Mouse (Mus musculus) myocyte (in vitro differentiated cells): ENCODE measurements at regions not wholly inside any gene's neighbourhood (a gene's known extent, or its start where the extent isn't known, plus 50 kb on each side); places are given as distances from the start of the nearest gene placed in this dataset.

Experiments
- H3K27me3 ChIP-seq: one replicate; pipeline ENCODE4 v1.6.1; 2011; ENCODE audit not compliant: control insufficient read depth, insufficient read depth, insufficient read length
- H3K36me3 ChIP-seq: one replicate; pipeline ENCODE4 v1.6.1; 2011; ENCODE audit not compliant: control insufficient read depth, insufficient read depth
- H3K4me2 ChIP-seq: one replicate; pipeline ENCODE4 v1.6.1; 2011; ENCODE audit warnings: low read depth, control low read depth
- H3K4me3 ChIP-seq: one replicate; pipeline ENCODE4 v1.5.1; 2011; ENCODE audit warnings: mild to moderate bottlenecking, control low read depth, moderate library complexity
- H3K79me2 ChIP-seq: one replicate; pipeline ENCODE4 v1.6.1; 2011; ENCODE audit not compliant: control insufficient read depth, insufficient read depth
- H3ac ChIP-seq: one replicate; pipeline ENCODE4 v1.6.1; 2011; ENCODE audit not compliant: control insufficient read depth, insufficient read length
- CEBPB ChIP-seq: IDR thresholded peaks from 2 replicates; pipeline ENCODE4 v1.6.1; 2011; ENCODE audit warnings: mild to moderate bottlenecking, moderate library complexity; ENCODE audit not compliant: poor library complexity, insufficient read depth, severe bottlenecking
- E2F4 ChIP-seq: IDR thresholded peaks from one replicate; pipeline ENCODE4 v1.6.1; 2011; ENCODE audit warnings: mild to moderate bottlenecking, control low read depth, moderate library complexity; ENCODE audit not compliant: insufficient read depth
- MAX ChIP-seq: IDR thresholded peaks from one replicate; pipeline ENCODE4 v1.6.1; 2011; ENCODE audit warnings: low read depth, mild to moderate bottlenecking, control low read depth
- MYOD1 ChIP-seq, 3 experiments: IDR thresholded peaks; one replicate each; pipeline ENCODE4 v1.6.1; 2011; ENCODE audit warnings: control low read depth in 2 of 3, low read depth in 2 of 3, mild to moderate bottlenecking in 2 of 3, moderate library complexity in 1 of 3; ENCODE audit not compliant: insufficient read length in 2 of 3, control insufficient read depth in 1 of 3
- MYOG ChIP-seq, 3 experiments: IDR thresholded peaks; one replicate each; pipeline ENCODE4 v1.6.1; 2011; ENCODE audit warnings: control low read depth in 2 of 3, low read depth in 2 of 3, mild to moderate bottlenecking in 2 of 3; ENCODE audit not compliant: insufficient read length in 2 of 3, control insufficient read depth in 1 of 3, insufficient read depth in 1 of 3
- POLR2A ChIP-seq: IDR thresholded peaks from one replicate; pipeline ENCODE4 v1.6.1; 2011; ENCODE audit warnings: low read depth, mild to moderate bottlenecking, control low read depth, moderate library complexity; ENCODE audit not compliant: insufficient read length
- POLR2AphosphoS2 ChIP-seq: IDR thresholded peaks from one replicate; pipeline ENCODE4 v1.6.1; 2011; ENCODE audit warnings: low read depth, control low read depth; ENCODE audit not compliant: insufficient read length
- REST ChIP-seq: IDR thresholded peaks from one replicate; pipeline ENCODE4 v1.6.1; 2011; ENCODE audit warnings: mild to moderate bottlenecking, control low read depth, moderate library complexity; ENCODE audit not compliant: insufficient read depth, insufficient read length
- SRF ChIP-seq: IDR thresholded peaks from one replicate; pipeline ENCODE4 v1.6.1; 2011; ENCODE audit warnings: low read depth; ENCODE audit not compliant: control insufficient read depth, insufficient read length
- TCF12 ChIP-seq: IDR thresholded peaks from one replicate; pipeline ENCODE4 v1.6.1; 2011; ENCODE audit warnings: mild to moderate bottlenecking, control low read depth; ENCODE audit not compliant: poor library complexity, insufficient read depth, severe bottlenecking
- TCF3 ChIP-seq: IDR thresholded peaks from one replicate; pipeline ENCODE4 v1.6.1; 2011; ENCODE audit warnings: low read depth, control low read depth; ENCODE audit not compliant: insufficient read length
- USF1 ChIP-seq: IDR thresholded peaks from one replicate; pipeline ENCODE4 v1.6.1; 2011; ENCODE audit warnings: low read depth, mild to moderate bottlenecking, control low read depth, moderate library complexity

DNA sequence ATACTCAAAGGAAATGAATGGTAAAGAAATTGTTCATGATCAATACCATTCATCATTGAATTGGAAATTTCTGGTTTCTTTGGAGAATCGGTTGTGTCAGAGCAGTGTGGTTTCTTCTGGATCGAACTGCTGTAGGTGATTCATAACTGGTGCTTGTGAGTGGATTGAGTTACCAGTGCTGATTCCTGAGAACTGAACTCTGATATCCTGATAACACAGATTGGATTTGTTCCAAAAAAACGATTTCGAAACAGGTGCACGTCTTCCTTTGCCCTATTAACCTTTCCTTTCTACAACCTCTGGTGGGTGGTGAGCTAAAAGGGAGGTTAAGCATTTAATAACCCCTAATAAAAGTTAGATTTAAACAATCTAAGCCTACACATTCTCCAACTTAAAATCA lies 569.0 kb upstream of the Robo1 start:
- Histone ChIP-seq H3K79me2 (no peaks in the 10 kb centered on the region), H3K36me3 (no peaks in the 10 kb centered on the region), H3ac (no peak overlapping the region), H3K4me3 (no peak overlapping the region), H3K4me2 (no peak overlapping the region), H3K27me3 (no peaks in the 10 kb centered on the region)
- no peak for TF ChIP-seq POLR2AphosphoS2
- TF ChIP-seq POLR2A = no peak
- TF ChIP-seq MYOD1 (IDR thresholded peaks at IDR 0.05; ENCODE audit: control insufficient read depth in 1 of 3, insufficient read length in 2 of 3, low read depth in 2 of 3) = no peak
- no peak for TF ChIP-seq SRF
- no peak for TF ChIP-seq REST
- no peak for TF ChIP-seq MAX
- no peak for TF ChIP-seq TCF3
- no peak for TF ChIP-seq TCF12
- TF ChIP-seq CEBPB = no peak

DNA sequence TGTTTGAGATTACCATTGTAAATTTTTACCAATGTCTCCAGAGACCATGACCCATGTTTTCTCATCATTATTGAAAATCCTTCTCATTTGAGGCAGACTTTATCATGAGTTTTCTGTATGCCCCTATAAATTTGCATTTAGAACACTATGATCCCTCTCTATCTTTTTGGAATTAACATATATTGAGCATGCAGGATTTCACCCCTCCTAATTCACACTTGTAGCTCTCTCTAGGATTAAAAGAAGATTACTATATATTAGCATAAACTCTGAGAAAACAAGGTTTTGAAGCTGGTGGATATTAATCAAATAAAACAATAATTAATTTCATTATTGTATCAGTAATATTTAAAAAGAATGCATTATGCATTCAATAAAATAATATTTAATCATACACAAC lies 527.2 kb upstream of the Robo1 start:
- Histone ChIP-seq H3K4me3 (no peak overlapping the region), H3K27me3 (no peaks in the 10 kb centered on the region), H3K4me2 (no peak overlapping the region), H3K79me2 (no peaks in the 10 kb centered on the region), H3ac (no peak overlapping the region), H3K36me3 (no peaks in the 10 kb centered on the region)
- no peak for TF ChIP-seq SRF
- no peak for TF ChIP-seq USF1
- TF ChIP-seq REST = no peak
- no peak for TF ChIP-seq CEBPB
- TF ChIP-seq TCF12 = no peak
- no peak for TF ChIP-seq MYOG (IDR thresholded peaks at IDR 0.05; ENCODE audit: control insufficient read depth in 1 of 3, insufficient read depth in 1 of 3, insufficient read length in 2 of 3, low read depth in 2 of 3)
- TF ChIP-seq MYOD1 (IDR thresholded peaks at IDR 0.05; ENCODE audit: control insufficient read depth in 1 of 3, insufficient read length in 2 of 3, low read depth in 2 of 3) = no peak
- no peak for TF ChIP-seq POLR2AphosphoS2
- no peak for TF ChIP-seq TCF3
- no peak for TF ChIP-seq MAX
- TF ChIP-seq POLR2A = no peak
- no peak for TF ChIP-seq E2F4

- Histone ChIP-seq H3K4me2 (no peak overlapping the region), H3K4me3 (no peak overlapping the region), H3K27me3 (no peaks in the 10 kb centered on the region), H3K79me2 (no peaks in the 10 kb centered on the region), H3K36me3 (no peaks in the 10 kb centered on the region), H3ac (no peak overlapping the region)
- no peak for TF ChIP-seq REST
- no peak for TF ChIP-seq MYOD1 (IDR thresholded peaks at IDR 0.05; ENCODE audit: control insufficient read depth in 1 of 3, insufficient read length in 2 of 3, low read depth in 2 of 3)
- no peak for TF ChIP-seq POLR2A
- TF ChIP-seq MAX = no peak
These were observed 495.3 kb upstream of the Robo1 start for GRCm38 (mm10) chr16:71812840-71813239.

DNA sequence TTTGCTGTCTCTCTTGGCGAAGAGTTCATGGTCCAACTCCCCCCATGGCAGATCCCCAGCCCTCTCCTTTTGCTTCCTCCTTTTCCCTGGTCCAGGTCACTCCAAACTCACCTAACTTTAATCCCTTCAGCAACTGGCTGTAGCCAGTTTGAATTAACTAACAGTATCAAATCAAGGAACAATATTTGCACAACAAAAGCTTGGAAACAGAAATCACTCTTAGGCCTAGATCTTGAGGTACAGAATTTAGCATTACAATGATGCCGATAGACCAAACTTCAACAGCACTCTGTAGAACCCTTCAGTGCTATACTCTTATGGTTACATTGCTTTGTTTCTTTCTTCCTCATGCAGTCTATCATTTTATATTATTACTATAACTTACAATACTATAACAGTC lies 472.8 kb upstream of the Robo1 start:
- Histone ChIP-seq H3K36me3 (no peaks in the 10 kb centered on the region), H3K27me3 (no peaks in the 10 kb centered on the region), H3K4me2 (no peak overlapping the region), H3ac (no peak overlapping the region), H3K4me3 (no peak overlapping the region), H3K79me2 (no peaks in the 10 kb centered on the region)
- TF ChIP-seq POLR2AphosphoS2 (no peak), CEBPB (no peak), POLR2A (no peak), E2F4 (no peak), MYOG (IDR thresholded peaks at IDR 0.05; ENCODE audit: control insufficient read depth in 1 of 3, insufficient read depth in 1 of 3, insufficient read length in 2 of 3, low read depth in 2 of 3) (no peak), MYOD1 (IDR thresholded peaks at IDR 0.05; ENCODE audit: control insufficient read depth in 1 of 3, insufficient read length in 2 of 3, low read depth in 2 of 3) (no peak), TCF12 (no peak), TCF3 (no peak), SRF (no peak), MAX (no peak), USF1 (no peak)

- no peaks in the 10 kb centered on the region for H3K79me2 ChIP-seq
- H3K27me3 ChIP-seq = no peaks in the 10 kb centered on the region
- no peak overlapping the region for H3K4me3 ChIP-seq
- no peak for TF ChIP-seq TCF3
- no peak for TF ChIP-seq MYOD1 (IDR thresholded peaks at IDR 0.05; ENCODE audit: control insufficient read depth in 1 of 3, insufficient read length in 2 of 3, low read depth in 2 of 3)
- TF ChIP-seq POLR2AphosphoS2 = no peak
- no peak for TF ChIP-seq POLR2A
- no peak for TF ChIP-seq MAX
- no peak for TF ChIP-seq CEBPB
- H3K36me3 ChIP-seq = no peaks in the 10 kb centered on the region
- H3K4me2 ChIP-seq = no peak overlapping the region
- no peak overlapping the region for H3ac ChIP-seq
These were observed 458.0 kb upstream of the Robo1 start for GRCm38 (mm10) chr16:71850097-71850496.
